Mouse (Mus musculus): ENCODE data around the gene Hes6.
A peak's percentile ranks its signal among the peaks of the same experiment; 100 is the strongest.

Hes6 gene

GRCm38 (mm10) chr1:91405406-91406169 is 8.2 kb downstream of the Hes6 start:
- DNase-seq (ENCODE audit: low spot score in 2 of 2), result no peak

DNA sequence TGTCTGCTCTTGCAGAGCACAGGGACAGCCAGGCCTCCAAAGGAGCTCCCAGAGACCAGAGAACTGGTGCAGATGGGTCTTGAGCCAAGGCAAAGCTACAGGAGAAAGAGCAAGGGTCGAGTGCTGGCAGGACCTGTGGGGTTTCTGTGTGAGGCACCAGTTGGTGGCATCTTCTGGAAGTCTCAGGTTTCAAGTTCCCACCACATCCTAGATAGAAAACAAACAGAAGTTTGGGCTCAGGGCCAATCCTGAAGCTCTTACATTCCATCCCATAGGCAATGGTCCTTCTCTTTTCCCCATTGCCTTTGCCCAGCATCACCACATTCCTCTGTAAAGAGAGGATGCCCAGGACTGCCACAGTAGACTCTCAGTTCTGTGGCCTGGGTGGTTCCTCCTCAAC is 8.9 kb downstream of the Hes6 start:
- DNase-seq (ENCODE audit: low spot score in 2 of 2), result no peak

DNA sequence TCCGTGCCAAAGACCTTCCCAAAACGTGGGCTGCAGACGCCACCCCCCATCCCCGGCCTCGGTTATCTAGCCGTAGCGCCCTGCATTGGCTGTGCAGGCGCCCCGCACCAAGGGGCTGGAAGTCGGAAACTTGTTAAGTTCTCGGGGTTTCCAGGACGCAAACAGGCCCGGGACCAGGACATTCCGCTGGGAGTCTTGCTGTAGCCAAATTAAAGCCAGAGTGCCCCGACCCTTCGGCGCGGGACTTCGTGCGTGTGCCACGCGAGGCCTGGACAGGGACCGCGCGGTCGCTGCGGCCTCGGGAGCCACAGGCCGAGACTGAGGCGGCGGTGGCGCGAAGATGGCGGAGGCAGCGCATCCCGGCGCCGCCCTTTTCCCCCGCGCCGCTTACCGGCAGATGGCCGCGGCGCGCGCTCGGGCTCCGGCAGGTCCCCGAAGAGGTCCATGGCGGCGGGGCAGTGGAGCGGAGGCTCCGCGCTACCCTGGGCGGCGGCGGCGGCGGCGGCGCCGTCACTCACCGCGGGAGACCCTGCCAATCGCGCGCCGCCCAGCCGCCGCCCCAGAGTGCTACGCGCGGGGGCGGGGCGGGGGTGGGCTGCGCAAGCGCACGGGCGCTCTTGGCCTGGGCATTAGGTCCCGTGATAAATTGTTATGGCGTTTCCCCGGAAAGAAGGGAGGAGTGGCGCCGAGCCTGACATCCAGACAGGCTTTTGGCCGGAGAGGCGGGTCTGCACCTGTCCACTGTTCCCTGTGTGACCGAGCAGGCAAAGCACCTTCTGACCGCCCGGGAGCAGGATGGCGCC is 15.4 kb downstream of the Hes6 start, which contains the start of gene Ilkap:
Ilkap (minus strand) TSS at position 556 of the 803 bp plus-strand sequence.
- peak; percentile 58 to 72 for DNase-seq (ENCODE audit: low spot score in 2 of 2)

GRCm38 (mm10) chr1:91397927-91398259 is 15.9 kb downstream of the Hes6 start:
- peak in 1 of 2 experiments; percentile 21 for DNase-seq (ENCODE audit: low spot score in 2 of 2)

GRCm38 (mm10) chr1:91390369-91390768 is 23.5 kb downstream of the Hes6 start:
- DNase-seq (ENCODE audit: low spot score in 2 of 2), result no peak

- DNase-seq (ENCODE audit: low spot score in 2 of 2), result no peak
These were observed 32.8 kb downstream of the Hes6 start for GRCm38 (mm10) chr1:91381091-91381471.

GRCm38 (mm10) chr1:91380453-91381090 is 33.3 kb downstream of the Hes6 start:
- peak in 1 of 2 experiments; percentile 79 for DNase-seq (ENCODE audit: low spot score in 2 of 2)

DNA sequence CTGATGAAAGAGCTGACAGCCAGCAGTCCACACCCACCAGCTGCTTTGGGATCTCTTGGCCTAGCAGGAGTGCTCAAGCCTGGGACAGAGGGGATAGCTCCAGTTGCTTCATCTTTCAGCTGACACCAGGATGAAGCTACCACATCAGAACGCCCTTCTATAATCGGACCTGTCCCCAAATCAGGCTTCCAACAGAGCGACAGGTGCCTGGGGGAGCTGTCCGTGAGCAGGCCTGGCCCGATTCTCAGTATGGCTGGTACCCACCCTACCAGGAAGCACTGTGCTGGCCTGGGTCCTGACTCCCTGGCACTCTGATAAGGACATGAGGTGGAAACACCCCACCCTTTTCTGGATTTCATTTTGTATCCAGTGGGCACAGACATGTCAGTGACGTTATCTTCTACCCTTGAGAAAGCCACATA is 40.4 kb downstream of the Hes6 start:
- no peak for DNase-seq (ENCODE audit: low spot score in 2 of 2)

- DNase-seq (ENCODE audit: low spot score in 2 of 2), result no peak
These were observed 43.8 kb downstream of the Hes6 start for GRCm38 (mm10) chr1:91370055-91370454.

DNA sequence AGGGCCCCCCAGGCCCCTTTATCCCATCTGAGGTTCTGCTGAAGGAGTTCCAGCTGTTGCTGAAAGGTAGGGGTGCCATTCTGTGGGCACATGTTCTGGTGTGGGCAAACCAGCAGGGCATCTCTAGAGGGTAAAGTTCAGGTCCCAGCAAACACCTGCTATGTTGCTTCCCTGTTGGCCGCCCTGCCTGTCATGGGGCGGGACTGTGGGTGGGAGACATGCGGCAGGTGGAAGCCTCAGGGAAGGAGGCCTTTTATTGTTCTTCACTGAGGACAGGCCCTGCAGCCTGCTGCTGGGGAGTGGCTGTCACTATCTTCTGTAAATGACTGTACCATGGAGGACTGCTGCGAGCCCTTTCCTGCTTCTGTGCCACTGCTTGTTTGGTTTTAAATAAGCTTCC is 44.4 kb downstream of the Hes6 start:
- no peak for DNase-seq (ENCODE audit: low spot score in 2 of 2)

- no peak for DNase-seq (ENCODE audit: low spot score in 2 of 2)
These were observed 46.5 kb downstream of the Hes6 start for GRCm38 (mm10) chr1:91367295-91367694.

DNA sequence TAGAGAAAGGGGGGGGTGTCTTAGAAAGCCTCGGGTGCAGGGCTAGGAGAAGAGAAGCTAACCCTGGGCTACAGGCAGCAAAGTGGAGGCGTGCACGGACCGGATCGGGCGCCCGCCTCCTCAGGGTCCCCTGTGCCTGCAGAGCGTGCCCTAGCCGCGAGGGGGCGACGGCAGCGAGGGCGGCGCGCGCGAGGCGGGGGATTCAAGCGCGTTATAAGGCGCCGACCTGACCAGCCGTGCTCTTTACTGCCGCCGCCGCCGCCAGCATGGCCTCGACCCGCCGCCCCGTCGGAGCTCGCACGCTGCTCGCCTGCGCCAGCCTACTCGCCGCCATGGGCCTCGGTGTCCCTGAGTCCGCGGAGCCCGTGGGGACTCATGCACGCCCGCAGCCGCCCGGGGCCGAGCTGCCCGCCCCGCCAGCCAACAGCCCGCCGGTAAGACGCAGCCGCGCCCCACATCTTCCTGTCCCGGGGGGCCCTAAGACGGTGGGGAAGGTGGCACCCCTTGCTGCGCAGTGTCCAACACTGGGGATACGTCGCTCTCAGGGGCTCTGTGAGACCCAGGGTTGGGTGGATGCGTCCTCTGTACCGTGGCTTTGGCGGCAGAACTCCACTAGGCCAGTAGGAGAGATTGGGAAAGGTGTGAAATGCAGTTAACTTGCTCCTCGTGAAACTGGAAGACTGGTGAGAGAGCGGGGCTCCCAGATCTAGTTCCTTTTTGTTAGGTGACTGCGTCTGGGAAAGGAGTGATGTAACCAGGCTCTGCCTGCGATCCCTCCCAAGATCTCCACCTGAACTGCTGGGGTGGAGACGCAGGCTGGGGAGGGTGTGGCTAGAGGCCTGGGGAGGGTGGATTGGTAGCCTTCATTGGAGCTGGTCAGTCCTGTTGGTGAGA is 47.4 kb downstream of the Hes6 start, which contains the start of gene Erfe:
Erfe (plus strand) TSS at position 216 of the 894 bp plus-strand sequence.
- DNase-seq (ENCODE audit: low spot score in 2 of 2), result no peak

GRCm38 (mm10) chr1:91365816-91366214 is 48.0 kb downstream of the Hes6 start:
- no peak for DNase-seq (ENCODE audit: low spot score in 2 of 2)

- no peak for DNase-seq (ENCODE audit: low spot score in 2 of 2)
These were observed 48.8 kb downstream of the Hes6 start for GRCm38 (mm10) chr1:91364822-91365644.

DNA sequence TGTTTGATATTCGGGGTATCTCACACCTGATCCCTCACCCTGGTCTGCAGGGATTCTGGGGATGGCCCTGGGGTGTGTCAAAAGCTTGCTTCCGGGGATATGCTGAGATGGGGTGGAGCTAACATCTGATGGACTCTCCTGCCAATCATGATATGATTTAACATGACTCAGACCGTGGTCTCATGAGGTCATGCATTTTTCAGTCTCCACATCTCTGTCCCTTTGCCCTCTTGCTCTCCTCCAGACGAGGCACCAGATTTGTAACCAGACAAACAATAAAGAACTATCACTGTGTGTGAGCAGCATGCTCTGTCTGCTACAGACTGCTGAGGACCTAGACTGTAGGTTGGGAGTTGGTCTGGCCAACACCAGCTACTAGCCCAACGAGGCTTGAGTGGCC is 51.7 kb downstream of the Hes6 start:
- no peak for DNase-seq (ENCODE audit: low spot score in 2 of 2)

Measured in left cerebral cortex, adult 9 months (tissue).